In genomic region chr6:119849858-119850257, GRCm38 (mm10) we compare ENCODE assay signal across 18 mouse cellular contexts.
"Had no signal": no experiment of that assay in that cellular context is flagged by ENCODE, and none has a peak within 500 bp of the region (broad histone marks: within the 10 kb centered on the region; RNA-seq: fewer than 3 reads in every experiment).

No protein-coding gene starts in this region.

- H3K4me3 ChIP-seq: layer of hippocampus, adult 2 months had no signal

- H3K36me3 ChIP-seq: limb, embryonic 10.5 days; limb, embryonic 13.5 days; liver, embryonic 12.5 days; liver, embryonic 15.5 days; lung, embryonic 15.5 days had no signal

- H3K9ac ChIP-seq: liver, embryonic 12.5 days; liver, embryonic 15.5 days; lung, embryonic 15.5 days had no signal

- H3K27me3 ChIP-seq: limb, embryonic 13.5 days; liver, embryonic 12.5 days; liver, embryonic 15.5 days; lung, embryonic 15.5 days had no signal

- DNase-seq: kidney, postnatal 25 days; layer of hippocampus, adult 9-11 months; liver; lung, adult 18-20 months; lung, postnatal 14 days; lung, postnatal 4 days; right cerebral cortex, adult 18-20 months; right cerebral cortex, postnatal 25 days; spleen, adult 18-20 months; thymus, adult 18-20 months; thymus, postnatal 36 days had no signal

- H3K27ac ChIP-seq: kidney, postnatal 0 days; limb, embryonic 10.5 days; limb, embryonic 13.5 days; liver, embryonic 12.5 days; liver, embryonic 15.5 days; lung, embryonic 15.5 days had no signal

- H3K9me3 ChIP-seq: limb, embryonic 10.5 days; limb, embryonic 13.5 days; liver, embryonic 12.5 days; liver, embryonic 15.5 days; lung, embryonic 15.5 days had no signal

- ATAC-seq: liver, embryonic 12.5 days had no signal
